Mouse (Mus musculus): ENCODE data around the gene Cotl1. TPM values are rescaled to one million over a fixed set of nuclear protein-coding genes. Genes with fewer than 3 reads are reported as not detected.

The Cotl1 gene
- polyA plus RNA-seq, 1 experiment from 2014 or later, result 54.6 TPM

- no peak for TF ChIP-seq EP300 (IDR thresholded peaks at IDR 0.05)
- no peak for TF ChIP-seq CTCF (IDR thresholded peaks at IDR 0.05)
- Histone ChIP-seq H3K27ac (ENCODE audit: low read length) (no peak overlapping the region), H3K4me3 (ENCODE audit: low read depth, low read length) (no peak overlapping the region), H3K4me2 (replicated peaks; ENCODE audit: low read depth, low read length) (no peak overlapping the region), H3K36me3 (ENCODE audit: insufficient read depth, low read length) (no peaks in the 10 kb centered on the region), H3K9me3 (ENCODE audit: low read length) (no peaks in the 10 kb centered on the region), H3K4me1 (ENCODE audit: insufficient read depth, low read depth, low read length) (peaks cover 4% of the 10 kb centered on the region; the same call in 1 of the 2 replicates), H3K9ac (replicated peaks; ENCODE audit: low read depth) (no peak overlapping the region), H3K27me3 (replicated peaks; ENCODE audit: insufficient read depth, low read length) (no peaks in the 10 kb centered on the region)
- DNase-seq (ENCODE audit: low spot score), result no peak
- 75% methylated on average over 6 of the region's 6 CpGs for WGBS
- ATAC-seq, result no peak
Measured at GRCm38 (mm10) chr8:119816219-119816618, 24.1 kb downstream of the Cotl1 start.

GRCm38 (mm10) chr8:119812650-119813431, 27.5 kb downstream of the Cotl1 start:
- ATAC-seq, result peak; percentile 44
- peak; percentile 79 for DNase-seq (ENCODE audit: low spot score)
- Histone ChIP-seq H3K27ac (ENCODE audit: low read length) (0 out of 2 replicates have a peak overlapping the region, but pooled peaks have one; percentile 14), H3K9ac (replicated peaks; ENCODE audit: low read depth) (no peak overlapping the region), H3K36me3 (ENCODE audit: insufficient read depth, low read length) (no peaks in the 10 kb centered on the region), H3K27me3 (replicated peaks; ENCODE audit: insufficient read depth, low read length) (no peaks in the 10 kb centered on the region), H3K9me3 (ENCODE audit: low read length) (no peaks in the 10 kb centered on the region), H3K4me1 (ENCODE audit: insufficient read depth, low read depth, low read length) (peaks cover 4% of the 10 kb centered on the region; the same call in 1 of the 2 replicates), H3K4me3 (ENCODE audit: low read depth, low read length) (no peak overlapping the region), H3K4me2 (replicated peaks; ENCODE audit: low read depth, low read length) (no peak overlapping the region)
- TF ChIP-seq CTCF (IDR thresholded peaks at IDR 0.05) (no peak), EP300 (IDR thresholded peaks at IDR 0.05) (no peak)
- WGBS, result 54% methylated on average over 12 of the region's 12 CpGs

GRCm38 (mm10) chr8:119811925-119812324, 28.4 kb downstream of the Cotl1 start:
- Histone ChIP-seq H3K4me1 (ENCODE audit: insufficient read depth, low read depth, low read length) (peaks cover 4% of the 10 kb centered on the region; the same call in 1 of the 2 replicates), H3K36me3 (ENCODE audit: insufficient read depth, low read length) (no peaks in the 10 kb centered on the region), H3K9ac (replicated peaks; ENCODE audit: low read depth) (no peak overlapping the region), H3K4me2 (replicated peaks; ENCODE audit: low read depth, low read length) (no peak overlapping the region), H3K27me3 (replicated peaks; ENCODE audit: insufficient read depth, low read length) (no peaks in the 10 kb centered on the region), H3K4me3 (ENCODE audit: low read depth, low read length) (no peak overlapping the region), H3K27ac (ENCODE audit: low read length) (no peak overlapping the region; the same call in 1 of the 2 replicates), H3K9me3 (ENCODE audit: low read length) (no peaks in the 10 kb centered on the region)
- DNase-seq (ENCODE audit: low spot score) (peak; percentile 63), ATAC-seq (peak; percentile 40)
- no peak for TF ChIP-seq EP300 (IDR thresholded peaks at IDR 0.05)
- peak; percentile 52 for TF ChIP-seq CTCF (IDR thresholded peaks at IDR 0.05)
- WGBS, result 49% methylated on average over 6 of the region's 6 CpGs

GRCm38 (mm10) chr8:119810953-119811499, 29.3 kb downstream of the Cotl1 start:
- Histone ChIP-seq H3K4me2 (replicated peaks; ENCODE audit: low read depth, low read length) (no peak overlapping the region), H3K27me3 (replicated peaks; ENCODE audit: insufficient read depth, low read length) (no peaks in the 10 kb centered on the region), H3K9me3 (ENCODE audit: low read length) (no peaks in the 10 kb centered on the region), H3K9ac (replicated peaks; ENCODE audit: low read depth) (no peak overlapping the region), H3K4me3 (ENCODE audit: low read depth, low read length) (no peak overlapping the region), H3K27ac (ENCODE audit: low read length) (no peak overlapping the region), H3K36me3 (ENCODE audit: insufficient read depth, low read length) (no peaks in the 10 kb centered on the region), H3K4me1 (ENCODE audit: insufficient read depth, low read depth, low read length) (peaks cover 4% of the 10 kb centered on the region; the same call in 1 of the 2 replicates)
- no peak for ATAC-seq
- no peak for DNase-seq (ENCODE audit: low spot score)
- 85% methylated on average over 14 of the region's 14 CpGs for WGBS
- TF ChIP-seq CTCF (IDR thresholded peaks at IDR 0.05) (no peak), EP300 (IDR thresholded peaks at IDR 0.05) (no peak)

GRCm38 (mm10) chr8:119810127-119810868, 30.0 kb downstream of the Cotl1 start:
- H3K9ac ChIP-seq (replicated peaks; ENCODE audit: low read depth), result no peak overlapping the region
- H3K4me3 ChIP-seq (ENCODE audit: low read depth, low read length), result no peak overlapping the region
- H3K27me3 ChIP-seq (replicated peaks; ENCODE audit: insufficient read depth, low read length), result no peaks in the 10 kb centered on the region
- WGBS, result 77% methylated on average over 23 of the region's 23 CpGs
- H3K4me1 ChIP-seq (ENCODE audit: insufficient read depth, low read depth, low read length), result peaks cover 4% of the 10 kb centered on the region; the same call in 1 of the 2 replicates
- H3K4me2 ChIP-seq (replicated peaks; ENCODE audit: low read depth, low read length), result no peak overlapping the region
- no peak overlapping the region for H3K27ac ChIP-seq (ENCODE audit: low read length)
- no peaks in the 10 kb centered on the region for H3K9me3 ChIP-seq (ENCODE audit: low read length)
- no peak for TF ChIP-seq EP300 (IDR thresholded peaks at IDR 0.05)
- TF ChIP-seq CTCF (IDR thresholded peaks at IDR 0.05), result no peak
- DNase-seq (ENCODE audit: low spot score), result no peak
- no peak for ATAC-seq
- H3K36me3 ChIP-seq (ENCODE audit: insufficient read depth, low read length), result no peaks in the 10 kb centered on the region

GRCm38 (mm10) chr8:119809620-119810019, 30.7 kb downstream of the Cotl1 start:
- no peaks in the 10 kb centered on the region for H3K9me3 ChIP-seq (ENCODE audit: low read length)
- WGBS, result 93% methylated on average over 9 of the region's 9 CpGs
- ATAC-seq, result no peak
- H3K9ac ChIP-seq (replicated peaks; ENCODE audit: low read depth), result no peak overlapping the region
- H3K4me3 ChIP-seq (ENCODE audit: low read depth, low read length), result no peak overlapping the region
- no peak overlapping the region for H3K27ac ChIP-seq (ENCODE audit: low read length)
- H3K4me2 ChIP-seq (replicated peaks; ENCODE audit: low read depth, low read length), result no peak overlapping the region
- TF ChIP-seq EP300 (IDR thresholded peaks at IDR 0.05), result no peak
- no peak for TF ChIP-seq CTCF (IDR thresholded peaks at IDR 0.05)
- peaks cover 4% of the 10 kb centered on the region; the same call in 1 of the 2 replicates for H3K4me1 ChIP-seq (ENCODE audit: insufficient read depth, low read depth, low read length)
- no peaks in the 10 kb centered on the region for H3K36me3 ChIP-seq (ENCODE audit: insufficient read depth, low read length)
- H3K27me3 ChIP-seq (replicated peaks; ENCODE audit: insufficient read depth, low read length), result no peaks in the 10 kb centered on the region
- DNase-seq (ENCODE audit: low spot score), result no peak
